Comparison of ENCODE assay signal across 10 mouse cellular contexts in the genomic region with DNA sequence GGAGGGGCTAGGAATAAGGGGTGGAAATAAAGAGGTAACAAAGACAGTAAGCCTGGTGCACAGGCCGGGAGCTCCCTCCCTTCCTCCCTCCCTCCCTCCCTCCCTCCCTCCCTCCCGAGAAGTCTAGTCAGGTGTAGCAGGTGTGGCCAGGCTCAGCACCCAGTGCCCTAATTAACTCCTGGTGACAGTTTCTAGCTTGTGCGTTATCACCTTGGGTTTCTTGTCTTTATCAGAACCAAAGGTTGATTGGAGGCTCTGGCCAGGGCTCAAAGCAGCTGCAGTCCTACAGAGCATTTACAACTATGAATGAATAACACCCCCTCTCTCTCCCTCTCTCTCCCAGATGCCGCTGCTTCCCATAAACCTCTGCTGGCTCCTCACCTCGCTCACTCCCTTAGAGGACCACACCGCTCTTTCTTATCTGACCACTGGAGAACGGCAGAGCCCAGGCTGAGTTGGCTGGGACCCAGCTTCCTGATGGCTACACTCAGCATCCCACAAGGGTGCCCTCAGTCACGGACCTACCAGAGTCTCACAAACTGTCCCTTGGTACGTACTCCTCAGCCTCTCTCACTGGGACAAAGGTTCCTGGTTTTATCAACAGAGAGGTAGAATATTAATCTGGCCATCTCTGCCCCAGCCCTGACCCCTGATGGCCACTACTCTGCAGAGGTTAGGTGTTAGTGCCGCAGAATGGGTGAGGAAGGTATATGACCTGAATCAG. TPM values are rescaled to one million over a fixed set of nuclear protein-coding genes. Genes with fewer than 3 reads are reported as not detected.
DNase-seq lines count a peak whose midpoint lies in the region; ATAC-seq lines count a peak whose summit lies in the region.
"Had no signal": no experiment of that assay in that cellular context is flagged by ENCODE, and none has a peak within 500 bp of the region (broad histone marks: within the 10 kb centered on the region; RNA-seq: fewer than 3 reads in every experiment).

No protein-coding gene starts in this region.

- no peak overlapping the region for H3K4me3 ChIP-seq in forebrain, embryonic 10.5 days
- H3K4me3 ChIP-seq in forebrain, embryonic 15.5 days: no peak overlapping the region
- 0 out of 2 replicates have a peak overlapping the region, but pooled peaks have one; percentile 7 for H3K4me3 ChIP-seq in liver, embryonic 12.5 days
- no peak overlapping the region for H3K4me3 ChIP-seq in hindbrain, embryonic 16.5 days (ENCODE audit: low read length)
- H3K4me3 ChIP-seq: embryonic facial prominence, embryonic 13.5 days; neural tube, embryonic 13.5 days had no signal

- H3K4me1 ChIP-seq in forebrain, embryonic 10.5 days: peaks cover 37% of the 10 kb centered on the region
- H3K4me1 ChIP-seq in forebrain, embryonic 15.5 days: no peaks in the 10 kb centered on the region
- peaks cover 83% of the 10 kb centered on the region for H3K4me1 ChIP-seq in liver, embryonic 12.5 days
- H3K4me1 ChIP-seq in hindbrain, embryonic 16.5 days (ENCODE audit: control insufficient read depth, insufficient read depth, low read depth, low read length): no peaks in the 10 kb centered on the region; the same call in 1 of the 2 replicates

- 0 out of 2 replicates have a peak, but pooled peaks cover 5% of the 10 kb centered on the region for H3K27me3 ChIP-seq in forebrain, embryonic 10.5 days (ENCODE audit: poor library complexity, severe bottlenecking)
- H3K27me3 ChIP-seq in forebrain, embryonic 15.5 days: no peaks in the 10 kb centered on the region
- H3K27me3 ChIP-seq in liver, embryonic 12.5 days (replicated peaks): no peaks in the 10 kb centered on the region
- H3K27me3 ChIP-seq in hindbrain, embryonic 16.5 days (replicated peaks; ENCODE audit: control insufficient read depth, insufficient read depth, low read length): no peaks in the 10 kb centered on the region
- H3K27me3 ChIP-seq: embryonic facial prominence, embryonic 13.5 days; neural tube, embryonic 13.5 days had no signal

- 68% methylated on average over 10 of the region's 10 CpGs for WGBS in forebrain, embryonic 10.5 days
- 54% methylated on average over 10 of the region's 10 CpGs for WGBS in forebrain, embryonic 15.5 days
- 27% methylated on average over 9 of the region's 10 CpGs for WGBS in liver, embryonic 12.5 days (ENCODE audit: insufficient replicate concordance)
- WGBS in hindbrain, embryonic 16.5 days: 48% methylated on average over 10 of the region's 10 CpGs

- no peak overlapping the region for H3K4me2 ChIP-seq in forebrain, embryonic 15.5 days (replicated peaks)
- peak overlapping the region; percentile 45 for H3K4me2 ChIP-seq in liver, embryonic 12.5 days
- H3K4me2 ChIP-seq in hindbrain, embryonic 16.5 days (ENCODE audit: low read length): no peak overlapping the region
- H3K4me2 ChIP-seq: embryonic facial prominence, embryonic 13.5 days; neural tube, embryonic 13.5 days had no signal

- no peak for DNase-seq in forebrain, embryonic 10.5 days (ENCODE audit: extremely low spot score, low spot score)
- DNase-seq in urinary bladder, postnatal 14 days (ENCODE audit: low spot score): peak; percentile 56
- DNase-seq in urinary bladder, postnatal 4 days (ENCODE audit: low spot score in 2 of 2): no peak
- no peak for DNase-seq in ovary, adult 18-20 months (ENCODE audit: low spot score)
- no peak for DNase-seq in right cerebral cortex, postnatal 4 days

- no peaks in the 10 kb centered on the region for H3K36me3 ChIP-seq in forebrain, embryonic 10.5 days (replicated peaks)
- H3K36me3 ChIP-seq in forebrain, embryonic 15.5 days: no peaks in the 10 kb centered on the region
- H3K36me3 ChIP-seq in liver, embryonic 12.5 days: no peaks in the 10 kb centered on the region
- no peaks in the 10 kb centered on the region for H3K36me3 ChIP-seq in hindbrain, embryonic 16.5 days (ENCODE audit: control insufficient read depth, insufficient read depth, low read length)
- H3K36me3 ChIP-seq: embryonic facial prominence, embryonic 13.5 days; neural tube, embryonic 13.5 days had no signal

- no peaks in the 10 kb centered on the region for H3K9me3 ChIP-seq in forebrain, embryonic 10.5 days
- H3K9me3 ChIP-seq in forebrain, embryonic 15.5 days: no peaks in the 10 kb centered on the region
- no peaks in the 10 kb centered on the region for H3K9me3 ChIP-seq in liver, embryonic 12.5 days (replicated peaks)
- H3K9me3 ChIP-seq in hindbrain, embryonic 16.5 days (ENCODE audit: control insufficient read depth, low read length): no peaks in the 10 kb centered on the region
- H3K9me3 ChIP-seq: embryonic facial prominence, embryonic 13.5 days; neural tube, embryonic 13.5 days had no signal

- no peak for ATAC-seq in forebrain, embryonic 15.5 days (replicated peaks)
- ATAC-seq in liver, embryonic 12.5 days: peak; percentile 36
- ATAC-seq in hindbrain, embryonic 16.5 days: no peak

- H3K9ac ChIP-seq in forebrain, embryonic 15.5 days (replicated peaks): no peak overlapping the region
- H3K9ac ChIP-seq in liver, embryonic 12.5 days: 0 out of 2 replicates have a peak overlapping the region, but pooled peaks have one; percentile 20
- no peak overlapping the region for H3K9ac ChIP-seq in hindbrain, embryonic 16.5 days (ENCODE audit: low read depth, low read length)
- H3K9ac ChIP-seq: embryonic facial prominence, embryonic 13.5 days; neural tube, embryonic 13.5 days had no signal

- H3K27ac ChIP-seq in forebrain, embryonic 10.5 days: peak overlapping the region; percentile 44; the same call in 1 of the 2 replicates
- no peak overlapping the region for H3K27ac ChIP-seq in forebrain, embryonic 15.5 days (replicated peaks)
- peak overlapping the region; percentile 65 for H3K27ac ChIP-seq in liver, embryonic 12.5 days
- no peak overlapping the region for H3K27ac ChIP-seq in hindbrain, embryonic 16.5 days (ENCODE audit: low read depth, low read length)
- H3K27ac ChIP-seq: embryonic facial prominence, embryonic 13.5 days; neural tube, embryonic 13.5 days had no signal

RNA-seq across cellular contexts. Expression of a gene that starts 50.9 kb away (rescaled TPM):
- polyA plus RNA-seq in forebrain, embryonic 10.5 days (2016; fragmentation: Nextera tagmentation; extraction: Ambion mirVana): 8.1 and 8.9 TPM in 2 replicates
- polyA plus RNA-seq in forebrain, embryonic 15.5 days (2015; fragmentation: Nextera tagmentation; extraction: Ambion mirVana): 4.7 and 4.9 TPM in 2 replicates
- 19.5 and 20.0 TPM in 2 replicates for polyA plus RNA-seq in liver, embryonic 12.5 days (2016; fragmentation: Nextera tagmentation; extraction: Ambion mirVana)
- polyA plus RNA-seq in hindbrain, embryonic 16.5 days (2015; fragmentation: Nextera tagmentation; extraction: Ambion mirVana): 3.9 and 4.2 TPM in 2 replicates

Comparison
In these comparisons a context has a peak if more than half of its experiments do, and no peak if none do; other contexts are left out.
1. H3K27ac ChIP-seq: peak in forebrain, embryonic 10.5 days (single experiment) and liver, embryonic 12.5 days (single experiment); none in forebrain, embryonic 15.5 days (single experiment) and hindbrain, embryonic 16.5 days (single experiment).